In genomic region chr12:108284455-108285224, GRCm38 (mm10) we compare ENCODE assay signal across 9 mouse cellular contexts. TPM values are rescaled to one million over a fixed set of nuclear protein-coding genes. Genes with fewer than 3 reads are reported as not detected.
DNase-seq lines count a peak whose midpoint lies in the region; ATAC-seq and TF ChIP-seq lines count a peak whose summit lies in the region.
"Had no signal": no experiment of that assay in that cellular context is flagged by ENCODE, and none has a peak within 500 bp of the region (broad histone marks: within the 10 kb centered on the region; RNA-seq: fewer than 3 reads in every experiment).

No protein-coding gene starts in this region.

- peak; percentile 58 for DNase-seq in kidney, postnatal 0 days (ENCODE audit: low spot score)
- no peak for DNase-seq in kidney, adult 11 months
- peak; percentile 53 for DNase-seq in embryonic facial prominence, embryonic 14.5 days (ENCODE audit: low spot score)
- no peak for DNase-seq in limb, embryonic 10.5 days (ENCODE audit: low spot score)
- DNase-seq in retina, postnatal 7 days (ENCODE audit: low read depth, low spot score), result peak; percentile 71
- no peak for DNase-seq in left cerebral cortex, postnatal 36 days (ENCODE audit: low spot score in 2 of 2)
- DNase-seq: thymus, postnatal 14 days had no signal

- H3K4me1 ChIP-seq in kidney, postnatal 0 days (replicated peaks; ENCODE audit: insufficient read depth, low read length), result 0 out of 2 replicates have a peak, but pooled peaks cover 8% of the 10 kb centered on the region
- H3K4me1 ChIP-seq in embryonic facial prominence, embryonic 14.5 days (ENCODE audit: control insufficient read depth, insufficient read depth, low read length), result no peaks in the 10 kb centered on the region
- H3K4me1 ChIP-seq in limb, embryonic 10.5 days, result peaks cover 39% of the 10 kb centered on the region

- no peaks in the 10 kb centered on the region for H3K27me3 ChIP-seq in kidney, postnatal 0 days (ENCODE audit: insufficient read depth, low read length)
- no peaks in the 10 kb centered on the region for H3K27me3 ChIP-seq in embryonic facial prominence, embryonic 14.5 days (replicated peaks; ENCODE audit: control insufficient read depth, insufficient read depth, low read length)
- peaks cover 21% of the 10 kb centered on the region; the same call in 1 of the 2 replicates for H3K27me3 ChIP-seq in limb, embryonic 10.5 days (ENCODE audit: low read depth, poor library complexity, severe bottlenecking)

- H3K9ac ChIP-seq in kidney, postnatal 0 days (ENCODE audit: low read depth, low read length), result no peak overlapping the region
- 0 out of 2 replicates have a peak overlapping the region, but pooled peaks have one; percentile 2 for H3K9ac ChIP-seq in embryonic facial prominence, embryonic 14.5 days (ENCODE audit: low read depth, low read length)
- H3K9ac ChIP-seq: limb, embryonic 12.5 days had no signal

- H3K27ac ChIP-seq in kidney, postnatal 0 days, result no peak overlapping the region
- H3K27ac ChIP-seq in embryonic facial prominence, embryonic 14.5 days (replicated peaks; ENCODE audit: low read depth, low read length), result no peak overlapping the region; the same call in 1 of the 2 replicates
- peak overlapping the region; percentile 69 for H3K27ac ChIP-seq in limb, embryonic 10.5 days

- peak overlapping the region; percentile 13; the same call in 1 of the 2 replicates for H3K4me2 ChIP-seq in kidney, postnatal 0 days (ENCODE audit: low read length)
- H3K4me2 ChIP-seq in embryonic facial prominence, embryonic 14.5 days (ENCODE audit: low read depth, low read length), result no peak overlapping the region
- H3K4me2 ChIP-seq: limb, embryonic 12.5 days had no signal

- intact Hi-C loops in left cerebral cortex, postnatal 36 days (cut with DNase I), result no loop called here

- no peaks in the 10 kb centered on the region for H3K36me3 ChIP-seq in kidney, postnatal 0 days (ENCODE audit: insufficient read depth, low read length)
- H3K36me3 ChIP-seq in embryonic facial prominence, embryonic 14.5 days (ENCODE audit: control insufficient read depth, insufficient read depth, low read length), result no peaks in the 10 kb centered on the region
- H3K36me3 ChIP-seq in limb, embryonic 10.5 days, result no peaks in the 10 kb centered on the region
- H3K36me3 ChIP-seq: limb, embryonic 12.5 days had no signal

- H3K4me3 ChIP-seq in kidney, postnatal 0 days (replicated peaks; ENCODE audit: low read depth, low read length), result no peak overlapping the region
- no peak overlapping the region for H3K4me3 ChIP-seq in embryonic facial prominence, embryonic 14.5 days (ENCODE audit: low read depth, low read length)
- no peak overlapping the region for H3K4me3 ChIP-seq in limb, embryonic 10.5 days
- H3K4me3 ChIP-seq: limb, embryonic 12.5 days had no signal

- TF ChIP-seq CTCF in kidney, postnatal 0 days (IDR thresholded peaks at IDR 0.05; ENCODE audit: low read depth), result no peak

- 40% methylated on average over 13 of the region's 14 CpGs for WGBS in kidney, postnatal 0 days
- 30% methylated on average over 14 of the region's 14 CpGs for WGBS in embryonic facial prominence, embryonic 14.5 days
- 34% methylated on average over 14 of the region's 14 CpGs for WGBS in limb, embryonic 10.5 days

- no peaks in the 10 kb centered on the region for H3K9me3 ChIP-seq in kidney, postnatal 0 days (replicated peaks; ENCODE audit: low read length)
- H3K9me3 ChIP-seq in embryonic facial prominence, embryonic 14.5 days (ENCODE audit: control insufficient read depth, low read length), result no peaks in the 10 kb centered on the region
- H3K9me3 ChIP-seq in limb, embryonic 10.5 days (replicated peaks), result no peaks in the 10 kb centered on the region
- H3K9me3 ChIP-seq: limb, embryonic 12.5 days had no signal

- ATAC-seq in kidney, postnatal 0 days (replicated peaks; ENCODE audit: low FRiP score, low read depth), result 0 out of 2 replicates have a peak, but pooled peaks have one; percentile 12
- ATAC-seq in embryonic facial prominence, embryonic 14.5 days (ENCODE audit: low read depth), result peak; percentile 47; the same call in 1 of the 2 replicates
- ATAC-seq in megakaryocyte progenitor cell, adult 5-6 weeks (replicated peaks; ENCODE audit: poor library complexity), result no peak

RNA-seq across cellular contexts. Expression of gene Ccdc85c, which starts 9.4 kb away (rescaled TPM):
- polyA plus RNA-seq in kidney, postnatal 0 days (2015; fragmentation: Nextera tagmentation; extraction: Ambion mirVana), result 7.2 and 7.7 TPM in 2 replicates
- polyA plus RNA-seq in embryonic facial prominence, embryonic 14.5 days (2014; fragmentation: Nextera tagmentation; extraction: Ambion mirVana), result 4.2 and 4.7 TPM in 2 replicates
- polyA plus RNA-seq in limb, embryonic 10.5 days (2016; fragmentation: Nextera tagmentation; extraction: Ambion mirVana), result 5.4 and 6.2 TPM in 2 replicates
- 10 to 100 TPM; 75.2 to 77.4 TPM for total RNA-seq in left cerebral cortex, postnatal 36 days (2021)
- 0.39 and 0.64 TPM in 2 replicates for total RNA-seq in megakaryocyte progenitor cell, adult 5-6 weeks (2015)
- total RNA-seq in megakaryocyte progenitor cell, adult 5-6 weeks (2017), result 0.46 and 1.6 TPM in 2 replicates

RNA-seq across cellular contexts. Expression of gene Hhipl1, which starts 21.4 kb away (rescaled TPM):
- polyA plus RNA-seq in kidney, postnatal 0 days (2015; fragmentation: Nextera tagmentation; extraction: Ambion mirVana), result 0.37 and 0.43 TPM in 2 replicates
- 0.58 and 0.64 TPM in 2 replicates for polyA plus RNA-seq in embryonic facial prominence, embryonic 14.5 days (2014; fragmentation: Nextera tagmentation; extraction: Ambion mirVana)
- 0.06 and 0.21 TPM in 2 replicates for polyA plus RNA-seq in limb, embryonic 10.5 days (2016; fragmentation: Nextera tagmentation; extraction: Ambion mirVana)
- total RNA-seq in left cerebral cortex, postnatal 36 days (2021), result 1 to 10 TPM; 7.8 to 8.1 TPM
- not detected in 2 replicates for total RNA-seq in megakaryocyte progenitor cell, adult 5-6 weeks (2015)
- total RNA-seq in megakaryocyte progenitor cell, adult 5-6 weeks (2017), result not detected in 2 replicates

RNA-seq across cellular contexts. Expression of gene Cyp46a1, which starts 49.5 kb away (rescaled TPM):
- 5.2 and 5.9 TPM in 2 replicates for polyA plus RNA-seq in kidney, postnatal 0 days (2015; fragmentation: Nextera tagmentation; extraction: Ambion mirVana)
- polyA plus RNA-seq in embryonic facial prominence, embryonic 14.5 days (2014; fragmentation: Nextera tagmentation; extraction: Ambion mirVana), result 5.8 and 8.5 TPM in 2 replicates
- 1.9 and 2.0 TPM in 2 replicates for polyA plus RNA-seq in limb, embryonic 10.5 days (2016; fragmentation: Nextera tagmentation; extraction: Ambion mirVana)
- 100 to 1,000 TPM; 293 to 297 TPM for total RNA-seq in left cerebral cortex, postnatal 36 days (2021)
- total RNA-seq in megakaryocyte progenitor cell, adult 5-6 weeks (2015), result 0.10 and 0.51 TPM in 2 replicates
- total RNA-seq in megakaryocyte progenitor cell, adult 5-6 weeks (2017), result not detected in 2 replicates

Comparison
In these comparisons a context has a peak if more than half of its experiments do, and no peak if none do; other contexts are left out.
1. DNase-seq: peak in kidney, postnatal 0 days (single experiment), embryonic facial prominence, embryonic 14.5 days (single experiment) and retina, postnatal 7 days (single experiment); none in kidney, adult 11 months (single experiment), limb, embryonic 10.5 days (single experiment) and left cerebral cortex, postnatal 36 days (0 of 2).